Comparison of ENCODE assay signal across 13 mouse cellular contexts in genomic region chr2:159680641-159681040, GRCm38 (mm10).
"Had no signal": no experiment of that assay in that cellular context is flagged by ENCODE, and none has a peak within 500 bp of the region (broad histone marks: within the 10 kb centered on the region; RNA-seq: fewer than 3 reads in every experiment).

No protein-coding gene starts in this region.

- DNase-seq: gastrocnemius, adult 2 months; gastrocnemius, postnatal 10 days; gastrocnemius, postnatal 25 days; heart, adult 18-20 months; heart, postnatal 14 days; heart, postnatal 36 days; kidney, adult 11 months; kidney, adult 2 months; kidney, postnatal 14 days; kidney, postnatal 36 days; layer of hippocampus, adult 9-11 months; layer of hippocampus, postnatal 36 days; left cerebral cortex, postnatal 4 days had no signal
